Mouse (Mus musculus): Measurements from ENCODE around the gene Vta1. TPM values are rescaled to one million over a fixed set of nuclear protein-coding genes. Genes with fewer than 3 reads are reported as not detected.

Gene Vta1
- polyA plus RNA-seq, 1 experiment: 57.3 TPM

- Histone ChIP-seq H3K4me3 (ENCODE audit: insufficient read depth, low read length) (no peak overlapping the region), H3K27ac (ENCODE audit: insufficient read depth, low read depth, low read length) (no peak overlapping the region), H3K4me1 (ENCODE audit: control insufficient read depth, insufficient read depth, low read length) (no peaks in the 10 kb centered on the region)
- no peak for TF ChIP-seq POLR2A (IDR thresholded peaks at IDR 0.05; ENCODE audit: borderline replicate concordance, low read depth, low read length)
- no peak for TF ChIP-seq CTCF (IDR thresholded peaks at IDR 0.05; ENCODE audit: low read depth, low read length)
Observed at GRCm38 (mm10) chr10:14666147-14666546, 39.2 kb downstream of the Vta1 start.

- Histone ChIP-seq H3K4me1 (ENCODE audit: control insufficient read depth, insufficient read depth, low read length) (no peaks in the 10 kb centered on the region), H3K4me3 (ENCODE audit: insufficient read depth, low read length) (no peak overlapping the region), H3K27ac (ENCODE audit: insufficient read depth, low read depth, low read length) (no peak overlapping the region)
- TF ChIP-seq CTCF (IDR thresholded peaks at IDR 0.05; ENCODE audit: low read depth, low read length) (no peak), POLR2A (IDR thresholded peaks at IDR 0.05; ENCODE audit: borderline replicate concordance, low read depth, low read length) (no peak)
Observed at GRCm38 (mm10) chr10:14660875-14661274, 44.5 kb downstream of the Vta1 start.

DNA sequence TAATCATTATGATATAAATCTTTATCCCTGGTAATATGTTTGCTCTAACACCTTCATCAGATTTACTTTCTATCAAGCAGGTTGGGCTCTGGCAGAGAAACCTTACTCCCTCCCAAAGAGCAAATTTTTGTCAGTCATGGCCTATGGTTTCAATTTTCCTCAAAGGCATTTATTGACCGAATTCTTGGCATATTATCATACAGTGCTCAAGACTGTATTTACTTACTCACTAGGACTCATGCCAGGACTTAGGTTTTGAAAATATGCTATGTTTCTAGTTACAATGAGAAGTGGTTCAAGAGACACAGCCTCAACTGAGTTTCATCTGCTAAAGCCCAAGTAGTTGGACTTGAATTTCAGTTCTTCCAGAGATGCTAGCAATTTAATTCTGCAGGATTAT is 65.7 kb downstream of the Vta1 start:
- Histone ChIP-seq H3K27ac (ENCODE audit: insufficient read depth, low read depth, low read length) (no peak overlapping the region), H3K4me1 (ENCODE audit: control insufficient read depth, insufficient read depth, low read length) (no peaks in the 10 kb centered on the region), H3K4me3 (ENCODE audit: insufficient read depth, low read length) (no peak overlapping the region)
- TF ChIP-seq CTCF (IDR thresholded peaks at IDR 0.05; ENCODE audit: low read depth, low read length): no peak
- TF ChIP-seq POLR2A (IDR thresholded peaks at IDR 0.05; ENCODE audit: borderline replicate concordance, low read depth, low read length): no peak

DNA sequence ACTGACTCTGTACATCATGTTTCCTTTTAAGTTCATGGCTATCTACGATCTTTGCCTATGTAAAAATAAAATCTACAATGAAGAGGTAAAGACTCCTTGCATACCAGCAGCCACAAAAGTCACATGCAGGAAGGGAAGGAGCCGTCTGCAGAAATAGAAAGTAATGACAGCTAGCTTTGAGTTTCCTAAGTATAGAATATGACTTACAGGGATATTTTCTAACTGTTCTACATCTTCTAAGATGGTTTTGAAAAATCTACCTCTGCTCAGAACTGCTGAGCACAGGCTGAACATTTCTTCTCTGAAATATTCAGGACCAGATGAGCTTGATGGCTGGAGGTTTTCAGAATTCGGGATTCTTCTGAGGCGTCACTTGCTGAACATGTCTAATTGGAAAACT is 66.3 kb downstream of the Vta1 start:
- H3K27ac ChIP-seq (ENCODE audit: insufficient read depth, low read depth, low read length): no peak overlapping the region
- no peak overlapping the region for H3K4me3 ChIP-seq (ENCODE audit: insufficient read depth, low read length)
- H3K4me1 ChIP-seq (ENCODE audit: control insufficient read depth, insufficient read depth, low read length): no peaks in the 10 kb centered on the region
- TF ChIP-seq CTCF (IDR thresholded peaks at IDR 0.05; ENCODE audit: low read depth, low read length) (no peak), POLR2A (IDR thresholded peaks at IDR 0.05; ENCODE audit: borderline replicate concordance, low read depth, low read length) (no peak)

DNA sequence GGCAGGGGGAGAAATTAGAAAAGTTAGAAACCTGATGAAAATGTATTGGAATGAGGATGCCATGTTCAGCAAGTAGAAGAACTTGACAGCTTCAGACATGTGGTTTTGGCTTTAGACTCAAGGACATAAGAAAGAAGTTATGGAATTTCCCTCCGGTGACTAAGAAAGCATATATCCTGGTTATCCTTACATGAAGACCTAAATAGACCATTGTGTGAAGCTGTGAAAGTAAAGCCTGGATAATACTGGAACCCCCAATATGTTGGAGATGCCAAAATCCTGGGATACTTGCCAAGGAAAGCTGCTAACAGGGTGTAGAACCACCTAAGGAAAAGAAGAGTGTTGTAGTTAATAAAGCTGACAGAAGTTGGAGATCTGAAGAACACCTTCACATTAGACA is 79.7 kb downstream of the Vta1 start:
- Histone ChIP-seq H3K27ac (ENCODE audit: insufficient read depth, low read depth, low read length) (no peak overlapping the region), H3K4me1 (ENCODE audit: control insufficient read depth, insufficient read depth, low read length) (no peaks in the 10 kb centered on the region), H3K4me3 (ENCODE audit: insufficient read depth, low read length) (no peak overlapping the region)
- no peak for TF ChIP-seq CTCF (IDR thresholded peaks at IDR 0.05; ENCODE audit: low read depth, low read length)
- no peak for TF ChIP-seq POLR2A (IDR thresholded peaks at IDR 0.05; ENCODE audit: borderline replicate concordance, low read depth, low read length)

- H3K4me3 ChIP-seq (ENCODE audit: insufficient read depth, low read length): no peak overlapping the region
- no peak for TF ChIP-seq CTCF (IDR thresholded peaks at IDR 0.05; ENCODE audit: low read depth, low read length)
- no peak for TF ChIP-seq POLR2A (IDR thresholded peaks at IDR 0.05; ENCODE audit: borderline replicate concordance, low read depth, low read length)
- H3K27ac ChIP-seq (ENCODE audit: insufficient read depth, low read depth, low read length): no peak overlapping the region
Observed at GRCm38 (mm10) chr10:14619156-14619555, 86.2 kb downstream of the Vta1 start.

DNA sequence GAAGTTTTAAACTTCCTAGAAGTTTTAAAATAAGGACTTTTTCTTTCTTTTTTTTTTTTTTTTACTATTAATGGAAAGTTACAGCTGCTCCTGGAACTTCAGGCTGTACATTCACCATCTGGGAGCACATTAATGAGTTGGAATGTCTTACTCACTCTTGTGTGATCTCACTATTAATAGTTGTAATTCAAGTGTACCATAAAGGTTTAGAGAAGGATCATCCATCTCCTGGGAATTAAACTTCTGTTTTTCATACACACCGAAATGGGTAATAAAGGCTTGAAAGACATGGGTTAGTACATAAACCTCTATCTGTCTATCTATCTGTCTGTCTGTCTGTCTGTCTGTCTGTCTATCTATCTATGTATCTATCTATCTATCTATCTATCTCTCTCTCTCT is 87.1 kb downstream of the Vta1 start:
- H3K4me1 ChIP-seq (ENCODE audit: control insufficient read depth, insufficient read depth, low read length): no peaks in the 10 kb centered on the region
- H3K4me3 ChIP-seq (ENCODE audit: insufficient read depth, low read length): no peak overlapping the region
- H3K27ac ChIP-seq (ENCODE audit: insufficient read depth, low read depth, low read length): no peak overlapping the region
- TF ChIP-seq CTCF (IDR thresholded peaks at IDR 0.05; ENCODE audit: low read depth, low read length): no peak
- no peak for TF ChIP-seq POLR2A (IDR thresholded peaks at IDR 0.05; ENCODE audit: borderline replicate concordance, low read depth, low read length)

More at GRCm38 (mm10) chr10:14619156-14619555, 86.2 kb downstream of the Vta1 start:
- H3K4me1 ChIP-seq (ENCODE audit: control insufficient read depth, insufficient read depth, low read length): no peaks in the 10 kb centered on the region

DNA sequence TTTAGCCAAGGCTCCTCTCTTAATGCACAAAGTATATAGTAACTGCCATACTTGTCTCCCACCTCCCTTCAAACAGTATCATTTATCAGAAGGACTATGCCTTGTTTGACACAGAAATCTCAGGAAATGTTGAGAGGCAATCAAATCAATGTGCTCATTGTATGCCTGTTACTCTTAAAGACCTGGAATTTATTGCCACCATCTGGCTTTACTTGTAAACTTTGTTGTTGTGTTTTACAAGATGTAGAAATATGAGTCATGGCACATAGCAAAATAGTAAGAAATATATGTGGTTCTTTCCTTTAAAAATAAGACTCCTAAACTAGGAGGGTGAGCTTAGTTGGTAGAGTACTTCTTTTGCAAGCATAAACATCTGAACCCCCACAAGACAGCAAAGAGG is 89.9 kb downstream of the Vta1 start:
- Histone ChIP-seq H3K4me3 (ENCODE audit: insufficient read depth, low read length) (no peak overlapping the region), H3K4me1 (ENCODE audit: control insufficient read depth, insufficient read depth, low read length) (no peaks in the 10 kb centered on the region), H3K27ac (ENCODE audit: insufficient read depth, low read depth, low read length) (no peak overlapping the region)
- TF ChIP-seq POLR2A (IDR thresholded peaks at IDR 0.05; ENCODE audit: borderline replicate concordance, low read depth, low read length) (no peak), CTCF (IDR thresholded peaks at IDR 0.05; ENCODE audit: low read depth, low read length) (no peak)

DNA sequence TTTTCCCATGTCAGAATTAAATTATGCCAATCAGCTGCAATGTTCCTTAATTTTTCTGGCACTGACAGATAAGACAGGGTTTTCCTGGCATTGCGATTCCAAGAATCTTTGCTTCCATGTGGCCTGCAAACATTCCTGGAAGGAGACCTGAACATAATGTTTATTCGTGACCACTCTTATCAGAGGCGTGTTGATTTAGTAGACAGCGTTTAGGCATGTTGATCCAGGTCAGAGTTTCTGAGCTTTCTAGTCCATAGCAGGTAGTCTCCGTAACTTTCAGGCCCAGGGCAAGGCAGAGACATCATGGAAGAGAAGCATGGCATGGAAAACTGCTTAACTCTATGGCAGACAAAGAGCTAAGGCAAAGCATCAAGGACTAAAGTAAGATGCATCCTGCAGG is 97.8 kb downstream of the Vta1 start:
- H3K4me3 ChIP-seq (ENCODE audit: insufficient read depth, low read length): no peak overlapping the region
- TF ChIP-seq CTCF (IDR thresholded peaks at IDR 0.05; ENCODE audit: low read depth, low read length) (no peak), POLR2A (IDR thresholded peaks at IDR 0.05; ENCODE audit: borderline replicate concordance, low read depth, low read length) (no peak)
- H3K4me1 ChIP-seq (ENCODE audit: control insufficient read depth, insufficient read depth, low read length): no peaks in the 10 kb centered on the region
- no peak overlapping the region for H3K27ac ChIP-seq (ENCODE audit: insufficient read depth, low read depth, low read length)

Other genes starting within 250 kb of the Vta1 start
- 4.4 and 4.6 TPM in 2 replicates for gene Adgrg6, start 159.9 kb downstream of the Vta1 start, polyA plus RNA-seq (2012; ENCODE audit: insufficient read depth, insufficient read length, missing spikeins)
- not detected in 2 replicates for gene Nmbr, start within 50 bp of the Vta1 start, polyA plus RNA-seq (2012; ENCODE audit: insufficient read depth, insufficient read length, missing spikeins)
- not detected in 2 replicates for gene Gje1, start 12.7 kb upstream of the Vta1 start, polyA plus RNA-seq (2012; ENCODE audit: insufficient read depth, insufficient read length, missing spikeins)